Mouse (Mus musculus) embryonic facial prominence, embryonic 12.5 days (tissue): ENCODE measurements around the gene Otud4. TPM values are rescaled to one million over a fixed set of nuclear protein-coding genes. Genes with fewer than 3 reads are reported as not detected.

ENCODE experiments used
- ATAC-seq: fragments of 200-750 bp; cut with Nextera tagmentation; 2 replicates; pipeline ENCODE4 v1.8.0; 2017; ENCODE audit not compliant: insufficient number of reproducible peaks, insufficient read depth, low FRiP score, low TSS enrichment
- H3K27ac ChIP-seq: fragments of 300-500 bp; sonication (generic); 2 replicates; pipeline ENCODE4 v1.5.1; 2016; ENCODE audit warnings: mild to moderate bottlenecking
- H3K27me3 ChIP-seq: fragments of 300-500 bp; sonication (generic); 2 replicates; pipeline ENCODE4 v1.6.1; 2016; ENCODE audit warnings: mild to moderate bottlenecking, moderate library complexity
- H3K36me3 ChIP-seq: fragments of 300-500 bp; sonication (generic); 2 replicates; pipeline ENCODE4 v1.6.1; 2016; ENCODE audit warnings: mild to moderate bottlenecking
- H3K4me1 ChIP-seq: fragments of 300-500 bp; sonication (generic); 2 replicates; pipeline ENCODE4 v1.6.1; 2016
- H3K4me2 ChIP-seq: fragments of 300-500 bp; sonication (generic); replicated peaks from 2 replicates; pipeline ENCODE4 v1.6.1; 2016; ENCODE audit warnings: mild to moderate bottlenecking, moderate library complexity
- H3K4me3 ChIP-seq: fragments of 300-500 bp; sonication (generic); 2 replicates; pipeline ENCODE4 v1.5.1; 2016; ENCODE audit warnings: mild to moderate bottlenecking
- H3K9ac ChIP-seq: fragments of 300-500 bp; sonication (generic); 2 replicates; pipeline ENCODE4 v1.6.1; 2016; ENCODE audit warnings: mild to moderate bottlenecking, moderate library complexity
- H3K9me3 ChIP-seq: fragments of 300-500 bp; sonication (generic); 2 replicates; pipeline ENCODE4 v1.6.1; 2016; ENCODE audit warnings: mild to moderate bottlenecking, moderate library complexity
- WGBS: fragments of 180-500 bp; shearing (Covaris S2); methylation state at CpG from one replicate; pipeline ENCODE4 v1.1.7; 2016; 5-methylcytosine and 5-hydroxymethylcytosine counted together
- polyA plus RNA-seq: library from polyadenylated mRNA; unstranded; fragments of >200 nt; fragmentation: Nextera tagmentation; extraction: Ambion mirVana; gene quantifications from 2 replicates; pipeline ENCODE4 v1.2.1, GENCODE M21; 2016

Otud4 gene
- polyA plus RNA-seq, 1 experiment from 2014 or later: 16.2 TPM

- Histone ChIP-seq H3K27ac (no peak overlapping the region), H3K4me3 (no peak overlapping the region), H3K9ac (no peak overlapping the region), H3K4me1 (no peaks in the 10 kb centered on the region), H3K27me3 (no peaks in the 10 kb centered on the region), H3K36me3 (peaks cover 45% of the 10 kb centered on the region), H3K9me3 (no peaks in the 10 kb centered on the region), H3K4me2 (no peak overlapping the region)
- no peak for ATAC-seq
- 93% methylated on average over 3 of the region's 3 CpGs for WGBS
Observed at GRCm38 (mm10) chr8:79706687-79707086, 67.3 kb downstream of the Otud4 start.

- Histone ChIP-seq H3K27me3 (no peaks in the 10 kb centered on the region), H3K4me2 (peak within 1 kb of the TSS; percentile 73)
Observed at GRCm38 (mm10) chr8:79711064-79711961, 71.9 kb downstream of the Otud4 start, which contains the start of the genes Abce1 and Anapc10. Abce1 (minus strand) TSS chr8:79711740. Anapc10 (plus strand) TSS chr8:79711820.

GRCm38 (mm10) chr8:79712676-79713075 is 73.3 kb downstream of the Otud4 start:
- Histone ChIP-seq H3K4me3 (no peak overlapping the region), H3K9ac (no peak overlapping the region)

More at GRCm38 (mm10) chr8:79711064-79711961, 71.9 kb downstream of the Otud4 start, which contains the start of the genes Abce1 and Anapc10:
- peak; percentile 96 for ATAC-seq
- Histone ChIP-seq H3K9ac (peak within 1 kb of the TSS; percentile 92), H3K4me3 (peak within 1 kb of the TSS; percentile 97), H3K27ac (peak within 1 kb of the TSS; percentile 80), H3K36me3 (peaks cover 15% of the 10 kb centered on the region), H3K9me3 (no peaks in the 10 kb centered on the region), H3K4me1 (peaks cover 5% of the 10 kb centered on the region; the same call in 1 of the 2 replicates)
- WGBS: under 1% methylated on average over 73 of the region's 73 CpGs

GRCm38 (mm10) chr8:79721537-79721936 is 82.1 kb downstream of the Otud4 start:
- Histone ChIP-seq H3K9ac (no peak overlapping the region), H3K4me2 (no peak overlapping the region), H3K27ac (no peak overlapping the region), H3K4me3 (no peak overlapping the region), H3K4me1 (no peaks in the 10 kb centered on the region), H3K27me3 (no peaks in the 10 kb centered on the region), H3K9me3 (no peaks in the 10 kb centered on the region), H3K36me3 (peaks cover 35% of the 10 kb centered on the region)
- no peak for ATAC-seq

More at GRCm38 (mm10) chr8:79712676-79713075, 73.3 kb downstream of the Otud4 start:
- H3K27me3 ChIP-seq: no peaks in the 10 kb centered on the region
- ATAC-seq: no peak
- 42% methylated on average over 6 of the region's 6 CpGs for WGBS
- no peaks in the 10 kb centered on the region for H3K9me3 ChIP-seq
- peaks cover 16% of the 10 kb centered on the region; the same call in 1 of the 2 replicates for H3K36me3 ChIP-seq
- peak overlapping the region; percentile 40 for H3K4me2 ChIP-seq
- H3K27ac ChIP-seq: no peak overlapping the region
- peaks cover 5% of the 10 kb centered on the region; the same call in 1 of the 2 replicates for H3K4me1 ChIP-seq

DNA sequence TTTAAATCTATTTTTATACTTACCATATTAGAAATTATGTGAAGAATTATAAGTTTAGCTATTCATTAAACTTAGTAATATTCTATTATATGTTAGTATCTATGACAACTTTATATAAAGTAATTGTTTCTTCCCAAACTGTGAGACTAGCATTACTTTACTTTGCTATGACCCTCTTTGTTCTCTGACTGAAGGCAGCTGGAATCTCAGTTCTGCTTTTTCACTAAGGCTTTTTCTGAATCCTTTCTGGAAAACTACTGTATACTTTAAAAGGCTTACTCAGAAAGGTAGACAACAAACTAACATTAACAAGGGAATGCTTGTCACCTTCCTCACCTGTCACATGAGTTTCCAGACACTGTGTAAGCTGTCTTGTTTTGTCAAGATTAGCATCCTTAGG is 83.9 kb downstream of the Otud4 start:
- no peak overlapping the region for H3K4me2 ChIP-seq
- ATAC-seq: no peak
- no peak overlapping the region for H3K9ac ChIP-seq
- no peaks in the 10 kb centered on the region for H3K9me3 ChIP-seq
- peaks cover 24% of the 10 kb centered on the region for H3K36me3 ChIP-seq
- H3K4me3 ChIP-seq: no peak overlapping the region
- H3K4me1 ChIP-seq: no peaks in the 10 kb centered on the region
- no peaks in the 10 kb centered on the region for H3K27me3 ChIP-seq
- H3K27ac ChIP-seq: no peak overlapping the region

DNA sequence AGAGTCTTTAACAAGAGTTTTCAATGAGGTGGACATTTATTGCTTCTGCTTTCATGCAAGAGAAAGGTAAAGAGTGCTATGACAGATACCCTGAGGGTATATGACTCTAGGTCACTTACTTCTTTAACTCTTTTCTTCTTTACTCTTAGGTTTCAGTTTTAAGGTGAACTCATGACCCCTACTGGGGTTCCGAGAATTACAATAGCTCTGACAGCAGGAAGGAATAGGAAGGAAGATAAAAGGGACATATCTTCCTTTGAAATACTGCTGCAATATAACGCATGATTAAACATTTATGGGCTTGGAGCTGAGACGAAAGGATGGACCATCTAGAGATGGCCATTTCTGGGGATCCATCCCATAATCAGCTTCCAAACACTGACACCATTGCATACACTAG is 85.2 kb downstream of the Otud4 start:
- ATAC-seq: no peak
- Histone ChIP-seq H3K4me3 (no peak overlapping the region), H3K4me2 (no peak overlapping the region), H3K9ac (no peak overlapping the region), H3K9me3 (no peaks in the 10 kb centered on the region), H3K27ac (no peak overlapping the region), H3K4me1 (no peaks in the 10 kb centered on the region), H3K27me3 (no peaks in the 10 kb centered on the region), H3K36me3 (peaks cover 24% of the 10 kb centered on the region)
- 75% methylated on average over 3 of the region's 3 CpGs for WGBS

Other genes with a start within 250 kb of the Otud4 start
- 57.5 and 64.8 TPM in 2 replicates for gene Smad1, start 240.1 kb upstream of the Otud4 start, polyA plus RNA-seq
- gene Abce1, start 72.1 kb downstream of the Otud4 start, polyA plus RNA-seq: 104 and 120 TPM in 2 replicates
- 38.5 and 43.6 TPM in 2 replicates for gene Anapc10, start 72.2 kb downstream of the Otud4 start, polyA plus RNA-seq